Mouse (Mus musculus) ES-Bruce4 (cell line): Measurements from ENCODE around the gene Prmt9. TPM values are rescaled to one million over a fixed set of nuclear protein-coding genes. Genes with fewer than 3 reads are reported as not detected.

Experiments used
- H3K27ac ChIP-seq: 2 replicates; pipeline ENCODE4 v1.5.1; 2012; ENCODE audit warnings: low read length, inconsistent platforms; ENCODE audit not compliant: insufficient read depth
- H3K27me3 ChIP-seq: 2 replicates; pipeline ENCODE4 v1.6.1; 2012; ENCODE audit warnings: mild to moderate bottlenecking, low read length, inconsistent platforms; ENCODE audit not compliant: control insufficient read depth, poor library complexity, insufficient read depth, severe bottlenecking
- H3K36me3 ChIP-seq: 2 replicates; pipeline ENCODE4 v1.6.1; 2012; ENCODE audit warnings: inconsistent platforms, mild to moderate bottlenecking, low read length, moderate library complexity; ENCODE audit not compliant: control insufficient read depth, poor library complexity, insufficient read depth, severe bottlenecking
- H3K4me1 ChIP-seq: one replicate; pipeline ENCODE4 v1.8.1; 2011; ENCODE audit warnings: low read length; ENCODE audit not compliant: control insufficient read depth, insufficient read depth
- H3K4me3 ChIP-seq: 2 replicates; pipeline ENCODE4 v1.5.1; 2011; ENCODE audit warnings: low read depth, mild to moderate bottlenecking, low read length
- H3K9ac ChIP-seq: 2 replicates; pipeline ENCODE4 v1.6.1; 2012; ENCODE audit warnings: low read depth, mild to moderate bottlenecking, inconsistent platforms; ENCODE audit not compliant: poor library complexity, severe bottlenecking
- H3K9me3 ChIP-seq: replicated peaks from 2 replicates; pipeline ENCODE4 v1.6.1; 2012; ENCODE audit warnings: mild to moderate bottlenecking, low read length, inconsistent platforms; ENCODE audit not compliant: control insufficient read depth, poor library complexity, insufficient read depth, severe bottlenecking
- CTCF ChIP-seq: IDR thresholded peaks from one replicate; pipeline ENCODE4 v1.8.1; 2011; ENCODE audit warnings: low read depth, low read length
- EP300 ChIP-seq: IDR thresholded peaks from 2 replicates; pipeline ENCODE4 v1.6.1; 2011; ENCODE audit warnings: low read depth, low read length; ENCODE audit not compliant: insufficient read depth
- POLR2A ChIP-seq: IDR thresholded peaks from one replicate; pipeline ENCODE4 v1.8.1; 2011; ENCODE audit warnings: low read length; ENCODE audit not compliant: insufficient read depth
- polyA plus RNA-seq: library from polyadenylated mRNA; stranded (reverse); fragments of >200 nt; gene quantifications from 2 replicates; pipeline ENCODE4 v1.2.4, GENCODE M21; 2011; ENCODE audit warnings: low read depth; ENCODE audit not compliant: missing spikeins, insufficient read depth, insufficient read length

The Prmt9 gene
- polyA plus RNA-seq, 1 experiment, result 21.3 TPM

GRCm38 (mm10) chr8:77538256-77538655 is 10.9 kb upstream of the Prmt9 start:
- Histone ChIP-seq H3K4me3 (no peak overlapping the region), H3K4me1 (peaks cover 3% of the 10 kb centered on the region), H3K27me3 (no peaks in the 10 kb centered on the region), H3K9me3 (no peaks in the 10 kb centered on the region; the same call in none of the 2 replicates), H3K27ac (peak overlapping the region; percentile 53; the same call in 1 of the 2 replicates), H3K9ac (no peak overlapping the region), H3K36me3 (no peaks in the 10 kb centered on the region)
- no peak for TF ChIP-seq POLR2A
- TF ChIP-seq EP300, result no peak
- no peak for TF ChIP-seq CTCF

GRCm38 (mm10) chr8:77543152-77543777 is 5.9 kb upstream of the Prmt9 start:
- H3K4me1 ChIP-seq, result no peaks in the 10 kb centered on the region
- TF ChIP-seq EP300, result no peak
- no peak for TF ChIP-seq POLR2A
- no peak for TF ChIP-seq CTCF
- no peak overlapping the region for H3K9ac ChIP-seq
- H3K27me3 ChIP-seq, result no peaks in the 10 kb centered on the region
- H3K9me3 ChIP-seq, result no peaks in the 10 kb centered on the region; the same call in none of the 2 replicates
- H3K36me3 ChIP-seq, result no peaks in the 10 kb centered on the region
- H3K27ac ChIP-seq, result no peak overlapping the region
- H3K4me3 ChIP-seq, result no peak overlapping the region

GRCm38 (mm10) chr8:77544428-77544827 is 4.8 kb upstream of the Prmt9 start:
- H3K36me3 ChIP-seq, result no peaks in the 10 kb centered on the region

GRCm38 (mm10) chr8:77545616-77546015 is 3.6 kb upstream of the Prmt9 start:
- H3K36me3 ChIP-seq, result no peaks in the 10 kb centered on the region
- H3K4me1 ChIP-seq, result no peaks in the 10 kb centered on the region
- H3K9me3 ChIP-seq, result no peaks in the 10 kb centered on the region
- no peak overlapping the region for H3K27ac ChIP-seq
- TF ChIP-seq POLR2A (no peak), EP300 (no peak), CTCF (no peak)
- H3K27me3 ChIP-seq, result no peaks in the 10 kb centered on the region
- H3K4me3 ChIP-seq, result no peak overlapping the region
- no peak overlapping the region for H3K9ac ChIP-seq

More at GRCm38 (mm10) chr8:77544428-77544827, 4.8 kb upstream of the Prmt9 start:
- Histone ChIP-seq H3K27me3 (no peaks in the 10 kb centered on the region), H3K9ac (no peak overlapping the region), H3K4me1 (no peaks in the 10 kb centered on the region), H3K4me3 (no peak overlapping the region), H3K27ac (no peak overlapping the region), H3K9me3 (no peaks in the 10 kb centered on the region)
- TF ChIP-seq EP300, result no peak
- TF ChIP-seq POLR2A, result no peak
- TF ChIP-seq CTCF, result no peak

GRCm38 (mm10) chr8:77549881-77550580 is 834 bp downstream of the Prmt9 start:
- Histone ChIP-seq H3K27ac (no peak overlapping the region), H3K36me3 (peaks cover 26% of the 10 kb centered on the region), H3K4me1 (no peaks in the 10 kb centered on the region), H3K9ac (peak overlapping the region; percentile 70), H3K9me3 (no peaks in the 10 kb centered on the region), H3K4me3 (peak overlapping the region; percentile 99), H3K27me3 (no peaks in the 10 kb centered on the region)
- TF ChIP-seq CTCF (no peak), POLR2A (no peak), EP300 (no peak)

- H3K36me3 ChIP-seq, result peaks cover 48% of the 10 kb centered on the region
- TF ChIP-seq CTCF (no peak), EP300 (no peak), POLR2A (no peak)
- no peak overlapping the region for H3K9ac ChIP-seq
- no peak overlapping the region for H3K27ac ChIP-seq
- H3K4me1 ChIP-seq, result no peaks in the 10 kb centered on the region
- no peaks in the 10 kb centered on the region for H3K9me3 ChIP-seq
- no peaks in the 10 kb centered on the region for H3K27me3 ChIP-seq
- no peak overlapping the region for H3K4me3 ChIP-seq
Observed at GRCm38 (mm10) chr8:77552491-77552890, 3.3 kb downstream of the Prmt9 start.
